Mouse (Mus musculus) bone marrow macrophage, adult 2 months (primary cell): ENCODE results near the gene Chst15.

Experiments
- CTCF ChIP-seq: IDR thresholded peaks from 2 replicates; pipeline ENCODE4 v1.5.1; 2012; ENCODE audit warnings: low read depth, mild to moderate bottlenecking, low read length, moderate library complexity
- POLR2A ChIP-seq: IDR thresholded peaks from 2 replicates; pipeline ENCODE4 v1.6.1; 2012; ENCODE audit warnings: mild to moderate bottlenecking, low read depth, low read length, borderline replicate concordance

DNA sequence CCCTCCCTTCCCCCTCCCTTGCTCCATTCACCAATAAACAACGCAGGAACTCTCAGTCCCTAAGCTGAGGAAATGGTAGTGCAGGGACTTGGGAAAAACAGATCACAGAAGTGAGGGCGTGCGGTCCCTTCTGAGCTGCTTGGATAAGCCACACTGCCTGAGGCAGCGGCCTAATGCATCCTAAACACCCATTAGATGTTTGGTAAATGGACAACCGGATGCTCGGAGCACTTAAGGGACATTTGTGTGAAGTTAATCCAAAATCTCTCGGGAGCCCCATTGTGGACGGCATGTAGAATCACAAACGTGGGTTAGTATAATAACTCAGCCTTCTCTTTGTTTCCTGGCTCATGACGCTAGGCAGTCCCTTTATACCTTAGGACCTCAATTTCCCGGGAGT is 15.1 kb upstream of the Chst15 start:
- no peak for TF ChIP-seq POLR2A
- TF ChIP-seq CTCF: no peak
